Mouse (Mus musculus) forebrain, embryonic 10.5 days (tissue): ENCODE results near the gene Erg. TPM values are rescaled to one million over a fixed set of nuclear protein-coding genes. Genes with fewer than 3 reads are reported as not detected.

Experiments used
- DNase-seq: peaks from one replicate; pipeline ENCODE4 v3.0.0-alpha.2; 2017; ENCODE audit warnings: low spot score; ENCODE audit errors: extremely low spot score
- H3K27ac ChIP-seq: fragments of 300-500 bp; sonication (generic); 2 replicates; pipeline ENCODE4 v1.5.1; 2016; ENCODE audit warnings: mild to moderate bottlenecking
- H3K27me3 ChIP-seq: fragments of 300-500 bp; sonication (generic); 2 replicates; pipeline ENCODE4 v1.6.1; 2016; ENCODE audit warnings: mild to moderate bottlenecking; ENCODE audit not compliant: poor library complexity, severe bottlenecking
- H3K36me3 ChIP-seq: fragments of 300-500 bp; sonication (generic); replicated peaks from 2 replicates; pipeline ENCODE4 v1.6.1; 2016; ENCODE audit warnings: mild to moderate bottlenecking, moderate library complexity
- H3K4me1 ChIP-seq: fragments of 300-500 bp; sonication (generic); 2 replicates; pipeline ENCODE4 v1.6.1; 2016
- H3K4me3 ChIP-seq: fragments of 300-500 bp; sonication (generic); 2 replicates; pipeline ENCODE4 v1.5.1; 2016; ENCODE audit warnings: mild to moderate bottlenecking, moderate library complexity
- H3K9me3 ChIP-seq: fragments of 300-500 bp; sonication (generic); 2 replicates; pipeline ENCODE4 v1.6.1; 2016; ENCODE audit warnings: mild to moderate bottlenecking, moderate library complexity
- WGBS: fragments of 180-500 bp; shearing (Covaris S2); methylation state at CpG from one replicate; pipeline ENCODE4 v1.1.7; 2016; 5-methylcytosine and 5-hydroxymethylcytosine counted together
- polyA plus RNA-seq: library from polyadenylated mRNA; unstranded; fragments of >200 nt; fragmentation: Nextera tagmentation; extraction: Ambion mirVana; gene quantifications from 2 replicates; pipeline ENCODE4 v1.2.1, GENCODE M21; 2016

The Erg gene
- polyA plus RNA-seq, 1 experiment from 2014 or later, result 1.9 TPM

GRCm38 (mm10) chr16:95342030-95342429 lies 244.4 kb downstream of the Erg start:
- Histone ChIP-seq H3K9me3 (no peaks in the 10 kb centered on the region), H3K36me3 (no peaks in the 10 kb centered on the region), H3K27ac (no peak overlapping the region), H3K4me1 (peaks cover 26% of the 10 kb centered on the region), H3K27me3 (peaks cover 11% of the 10 kb centered on the region; the same call in 1 of the 2 replicates), H3K4me3 (no peak overlapping the region)
- no peak for DNase-seq
- 80% methylated on average over 8 of the region's 8 CpGs for WGBS

GRCm38 (mm10) chr16:95340885-95341791 lies 245.3 kb downstream of the Erg start:
- Histone ChIP-seq H3K9me3 (no peaks in the 10 kb centered on the region), H3K4me3 (peak overlapping the region; percentile 33), H3K27me3 (peaks cover 11% of the 10 kb centered on the region; the same call in 1 of the 2 replicates), H3K36me3 (no peaks in the 10 kb centered on the region), H3K4me1 (peaks cover 19% of the 10 kb centered on the region), H3K27ac (peak overlapping the region; percentile 40; the same call in 1 of the 2 replicates)
- peak; percentile 73 for DNase-seq
- 24% methylated on average over 28 of the region's 28 CpGs for WGBS

DNA sequence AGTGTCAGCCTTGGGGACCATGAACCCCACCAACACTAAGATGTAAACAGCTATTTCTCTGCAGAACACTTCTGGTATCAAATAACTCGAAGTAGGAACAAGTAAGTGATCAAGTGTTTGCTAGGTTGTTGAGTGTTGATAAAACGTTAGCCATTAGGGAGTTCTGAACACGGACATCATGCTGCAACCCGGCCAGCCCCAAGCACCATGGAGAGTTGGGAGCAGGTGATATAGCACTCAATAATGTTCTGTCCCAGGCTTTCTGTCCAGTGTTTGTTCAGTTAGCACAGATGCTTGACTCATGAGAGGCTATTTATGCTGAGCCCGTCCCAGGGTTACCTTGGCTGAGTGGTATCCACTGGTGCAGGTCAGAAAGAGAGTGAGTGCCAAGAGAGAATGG lies 254.2 kb downstream of the Erg start:
- Histone ChIP-seq H3K9me3 (no peaks in the 10 kb centered on the region), H3K4me1 (no peaks in the 10 kb centered on the region)

DNA sequence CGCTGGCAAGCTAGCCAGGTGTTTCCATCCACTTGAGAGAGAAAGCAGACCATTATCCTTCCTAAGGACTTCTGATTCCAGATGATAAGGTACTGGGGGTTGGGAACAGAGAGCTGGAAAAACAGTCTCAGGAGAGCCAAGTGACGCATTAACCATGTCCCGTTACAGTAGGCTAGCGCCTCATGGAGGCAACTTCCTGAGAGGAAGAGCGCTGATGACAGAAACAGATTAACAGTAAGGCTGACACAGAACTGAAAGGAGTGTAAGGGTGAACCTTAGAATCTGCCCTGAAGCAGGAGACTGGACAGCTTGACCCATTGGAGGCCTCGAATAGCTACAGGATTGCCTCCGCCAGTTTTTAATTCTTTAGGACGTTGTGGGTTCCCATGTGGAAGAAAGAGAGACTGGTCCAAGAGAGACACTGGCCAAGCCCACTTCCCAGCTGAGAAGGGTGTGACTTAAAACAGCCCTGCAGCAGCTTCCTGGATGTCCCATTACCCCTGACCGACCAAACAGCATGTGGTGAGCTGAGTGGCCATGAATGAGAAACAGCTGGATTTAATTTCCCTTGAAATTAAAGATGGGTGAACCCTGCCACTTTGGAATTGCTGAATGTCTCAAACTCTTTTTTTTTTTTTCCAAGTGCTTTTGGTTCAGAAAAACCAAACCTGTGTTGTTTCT lies 264.3 kb downstream of the Erg start:
- Histone ChIP-seq H3K27ac (0 out of 2 replicates have a peak overlapping the region, but pooled peaks have one; percentile 35), H3K36me3 (no peaks in the 10 kb centered on the region), H3K27me3 (no peaks in the 10 kb centered on the region), H3K9me3 (no peaks in the 10 kb centered on the region), H3K4me3 (no peak overlapping the region), H3K4me1 (peaks cover 5% of the 10 kb centered on the region; the same call in 1 of the 2 replicates)
- no peak for DNase-seq
- WGBS, result 68% methylated on average over 9 of the region's 9 CpGs

More for the DNA sequence above, 254.2 kb downstream of the Erg start:
- H3K27me3 ChIP-seq, result no peaks in the 10 kb centered on the region
- 89% methylated on average over 5 of the region's 5 CpGs for WGBS
- no peaks in the 10 kb centered on the region for H3K36me3 ChIP-seq
- no peak overlapping the region for H3K27ac ChIP-seq
- no peak for DNase-seq
- no peak overlapping the region for H3K4me3 ChIP-seq

Other genes starting within 250 kb of the Erg start
- 14.2 and 16.8 TPM in 2 replicates for gene Ets2, start 115.5 kb upstream of the Erg start, polyA plus RNA-seq